Mouse (Mus musculus): ENCODE measurements around the gene Gm11541. TPM values are rescaled to one million over a fixed set of nuclear protein-coding genes. Genes with fewer than 3 reads are reported as not detected.
"Not testable (repeated sequence)": the region's sequence is repeated elsewhere in the genome, so short reads cannot be mapped to it uniquely, and the experiment has no call there.

The Gm11541 gene
- polyA plus RNA-seq, 1 experiment from 2014 or later: 0.12 TPM

DNA sequence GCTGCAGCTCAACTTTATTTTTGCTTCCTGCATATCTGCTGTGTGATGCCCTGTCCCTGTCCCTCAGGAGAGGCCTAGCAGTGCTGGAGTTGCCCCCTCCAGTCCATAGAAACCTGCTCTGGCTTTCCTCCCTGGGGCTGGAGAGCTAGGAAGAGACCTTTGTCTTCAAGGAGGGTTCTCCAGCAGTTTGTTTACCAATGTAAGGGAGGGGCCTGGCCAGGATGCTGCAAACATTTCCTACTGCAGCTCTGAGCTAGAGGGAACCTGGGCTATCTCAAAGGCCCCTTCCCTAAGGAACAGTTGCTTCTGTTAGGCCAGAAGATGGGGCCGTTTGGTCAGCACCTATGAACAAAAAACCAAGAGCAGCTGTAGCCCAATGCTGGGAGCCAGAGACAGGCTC, 43.0 kb downstream of the Gm11541 start:
- ATAC-seq (ENCODE audit: low FRiP score) (no peak), DNase-seq (ENCODE audit: low spot score) (no peak)
- Histone ChIP-seq H3K4me1 (replicated peaks; ENCODE audit: control insufficient read depth, insufficient read depth, low read length) (no peaks in the 10 kb centered on the region), H3K27me3 (ENCODE audit: control insufficient read depth, insufficient read depth, low read length) (no peaks in the 10 kb centered on the region), H3K27ac (ENCODE audit: low read depth, low read length) (no peak overlapping the region), H3K4me3 (ENCODE audit: low read depth, low read length) (no peak overlapping the region), H3K9me3 (ENCODE audit: control insufficient read depth, low read length) (no peaks in the 10 kb centered on the region), H3K36me3 (ENCODE audit: control insufficient read depth, insufficient read depth, low read length) (peaks cover 10% of the 10 kb centered on the region), H3K9ac (ENCODE audit: low read depth, low read length) (no peak overlapping the region), H3K4me2 (replicated peaks; ENCODE audit: low read depth, low read length) (no peak overlapping the region)
- WGBS: 52% methylated on average over 1 of the region's 1 CpGs

DNA sequence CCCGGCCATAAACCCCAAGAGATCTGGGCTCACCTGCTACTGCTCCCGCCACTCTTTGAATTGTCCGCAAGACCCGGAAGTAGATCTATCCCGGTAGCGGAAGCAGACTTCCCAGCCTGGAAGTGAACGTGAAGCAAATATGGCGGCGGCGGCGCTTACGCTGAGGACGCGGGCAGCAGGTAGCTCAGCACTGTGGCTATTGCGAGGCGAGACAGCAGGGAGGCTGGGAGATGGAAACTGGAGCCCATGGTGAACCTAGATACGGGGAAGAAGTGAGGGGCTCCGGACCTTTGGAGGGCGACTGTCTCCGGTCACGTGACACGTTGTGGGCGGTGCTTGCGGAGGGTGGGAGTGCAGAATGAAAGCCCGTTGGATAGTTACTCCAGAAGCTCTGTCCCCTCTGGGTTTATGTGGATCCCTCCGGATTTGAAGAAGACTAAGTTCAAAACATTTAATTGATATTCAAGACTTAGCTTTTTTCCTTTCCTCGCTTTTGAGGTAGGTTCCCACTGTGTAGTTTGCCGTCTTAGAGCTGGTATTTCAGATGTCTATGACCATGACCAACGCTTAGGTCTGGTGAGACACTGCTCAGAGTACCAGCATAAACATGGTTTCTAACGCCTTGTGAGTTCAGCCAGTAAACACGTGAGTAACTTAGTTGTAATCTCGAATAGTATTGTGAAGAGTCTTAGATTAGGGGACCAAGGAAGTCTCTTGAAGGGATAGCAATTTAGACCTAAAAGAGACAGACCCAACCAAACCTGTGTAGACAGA, 50.4 kb downstream of the Gm11541 start, which contains the start of the genes Mrpl27 and Eme1:
Gene Mrpl27 (plus strand): TSS at position 105 of the 774 bp plus-strand sequence.
Gene Eme1 (minus strand): TSS at position 302 of the 774 bp plus-strand sequence.
- Histone ChIP-seq H3K9ac (ENCODE audit: low read depth, low read length) (peak within 1 kb of the TSS; percentile 73), H3K27ac (ENCODE audit: low read depth, low read length) (peak within 1 kb of the TSS; percentile 89), H3K27me3 (ENCODE audit: control insufficient read depth, insufficient read depth, low read length) (no peaks in the 10 kb centered on the region), H3K36me3 (ENCODE audit: control insufficient read depth, insufficient read depth, low read length) (no peaks in the 10 kb centered on the region), H3K4me1 (replicated peaks; ENCODE audit: control insufficient read depth, insufficient read depth, low read length) (no peaks in the 10 kb centered on the region), H3K4me2 (replicated peaks; ENCODE audit: low read depth, low read length) (peak within 1 kb of the TSS; percentile 71), H3K9me3 (ENCODE audit: control insufficient read depth, low read length) (no peaks in the 10 kb centered on the region), H3K4me3 (ENCODE audit: low read depth, low read length) (peak within 1 kb of the TSS; percentile 63)
- under 1% methylated on average over 32 of the region's 32 CpGs for WGBS
- peak; percentile 88 for DNase-seq (ENCODE audit: low spot score)
- ATAC-seq (ENCODE audit: low FRiP score): peak; percentile 92

DNA sequence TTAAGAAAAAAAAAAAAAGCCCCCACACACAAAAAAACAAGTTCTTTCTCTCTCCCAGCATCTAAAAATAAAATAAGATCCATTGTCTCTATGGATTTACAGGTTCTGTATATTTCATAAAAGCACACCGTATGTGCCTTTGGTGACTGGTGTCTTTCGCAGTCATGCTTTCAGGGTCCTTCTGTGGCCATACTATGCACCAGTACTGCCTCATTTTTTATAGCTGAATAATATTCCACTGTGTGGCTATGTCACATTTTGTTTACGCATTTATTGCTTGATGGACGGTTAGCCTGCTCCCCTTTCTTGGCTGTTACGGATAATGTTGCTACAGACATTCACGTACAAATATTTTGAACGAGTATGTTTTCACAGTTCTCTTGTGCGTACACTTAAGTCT, 51.3 kb downstream of the Gm11541 start:
- H3K4me3 ChIP-seq (ENCODE audit: low read depth, low read length): peak overlapping the region; percentile 63
- H3K27ac ChIP-seq (ENCODE audit: low read depth, low read length): no peak overlapping the region
- H3K36me3 ChIP-seq (ENCODE audit: control insufficient read depth, insufficient read depth, low read length): no peaks in the 10 kb centered on the region
- H3K4me1 ChIP-seq (replicated peaks; ENCODE audit: control insufficient read depth, insufficient read depth, low read length): no peaks in the 10 kb centered on the region
- peak overlapping the region; percentile 48 for H3K4me2 ChIP-seq (replicated peaks; ENCODE audit: low read depth, low read length)
- DNase-seq (ENCODE audit: low spot score): no peak
- no peaks in the 10 kb centered on the region for H3K27me3 ChIP-seq (ENCODE audit: control insufficient read depth, insufficient read depth, low read length)
- 47% methylated on average over 8 of the region's 8 CpGs for WGBS
- peak overlapping the region; percentile 73; the same call in 1 of the 2 replicates for H3K9ac ChIP-seq (ENCODE audit: low read depth, low read length)
- ATAC-seq (ENCODE audit: low FRiP score): no peak
- no peaks in the 10 kb centered on the region for H3K9me3 ChIP-seq (ENCODE audit: control insufficient read depth, low read length)

DNA sequence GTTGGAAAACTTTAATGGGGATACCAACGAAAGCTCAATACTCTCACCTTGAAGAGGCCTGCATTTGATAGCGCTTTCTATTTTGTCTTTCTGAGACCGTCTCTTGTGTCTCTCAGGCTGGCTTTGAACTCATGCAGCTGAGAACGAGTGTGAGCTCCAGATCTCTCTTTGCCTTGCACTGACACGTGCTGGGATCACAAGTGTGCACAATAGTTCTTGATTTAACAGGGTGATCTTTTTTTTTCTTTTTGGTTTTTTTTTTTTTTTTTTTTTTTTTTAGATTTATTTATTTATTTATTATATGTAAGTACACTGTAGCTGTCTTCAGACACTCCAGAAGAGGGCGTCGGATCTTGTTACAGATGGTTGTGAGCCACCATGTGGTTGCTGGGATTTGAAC, 53.1 kb downstream of the Gm11541 start:
- not testable (repeated sequence) for H3K9ac ChIP-seq (ENCODE audit: low read depth, low read length); H3K4me3 ChIP-seq (ENCODE audit: low read depth, low read length); H3K9me3 ChIP-seq (ENCODE audit: control insufficient read depth, low read length); H3K36me3 ChIP-seq (ENCODE audit: control insufficient read depth, insufficient read depth, low read length); H3K27ac ChIP-seq (ENCODE audit: low read depth, low read length); H3K4me1 ChIP-seq (replicated peaks; ENCODE audit: control insufficient read depth, insufficient read depth, low read length); H3K27me3 ChIP-seq (ENCODE audit: control insufficient read depth, insufficient read depth, low read length); H3K4me2 ChIP-seq (replicated peaks; ENCODE audit: low read depth, low read length); DNase-seq (ENCODE audit: low spot score); ATAC-seq (ENCODE audit: low FRiP score)
- WGBS: 95% methylated on average over 5 of the region's 7 CpGs

DNA sequence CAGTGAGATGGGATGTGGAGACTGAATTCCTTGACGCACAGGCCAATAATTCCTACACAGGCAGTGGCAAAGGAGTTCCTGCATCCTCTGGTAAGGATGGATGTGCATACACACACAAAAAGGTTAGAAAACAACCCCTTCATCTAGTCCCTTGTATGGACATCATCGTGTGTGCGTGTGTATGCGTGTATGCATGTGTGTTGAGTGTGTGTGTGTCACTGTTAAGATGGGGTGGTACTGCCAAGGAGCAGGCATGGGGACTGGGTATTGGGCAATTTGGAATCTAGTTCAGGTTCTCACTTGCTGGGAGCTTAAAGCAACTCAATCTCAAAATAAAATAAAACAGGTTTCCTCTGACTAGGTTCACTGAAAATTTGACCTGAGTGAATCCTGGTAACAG, 57.8 kb downstream of the Gm11541 start:
- DNase-seq (ENCODE audit: low spot score) (no peak), ATAC-seq (ENCODE audit: low FRiP score) (no peak)
- Histone ChIP-seq H3K27me3 (ENCODE audit: control insufficient read depth, insufficient read depth, low read length) (no peaks in the 10 kb centered on the region), H3K9me3 (ENCODE audit: control insufficient read depth, low read length) (no peaks in the 10 kb centered on the region), H3K36me3 (ENCODE audit: control insufficient read depth, insufficient read depth, low read length) (peaks cover 16% of the 10 kb centered on the region; the same call in 1 of the 2 replicates), H3K27ac (ENCODE audit: low read depth, low read length) (no peak overlapping the region), H3K4me3 (ENCODE audit: low read depth, low read length) (no peak overlapping the region), H3K4me2 (replicated peaks; ENCODE audit: low read depth, low read length) (no peak overlapping the region), H3K4me1 (replicated peaks; ENCODE audit: control insufficient read depth, insufficient read depth, low read length) (no peaks in the 10 kb centered on the region), H3K9ac (ENCODE audit: low read depth, low read length) (no peak overlapping the region)
- WGBS: 99% methylated on average over 4 of the region's 4 CpGs

Other genes with a start within 250 kb of the Gm11541 start
- 10.9 and 19.3 TPM in 2 replicates for gene Cacna1g, start 230.3 kb downstream of the Gm11541 start, polyA plus RNA-seq (2014; fragmentation: Nextera tagmentation; extraction: Ambion mirVana)
- gene Spata20, start 218.3 kb downstream of the Gm11541 start, polyA plus RNA-seq (2014; fragmentation: Nextera tagmentation; extraction: Ambion mirVana): not detected in 2 replicates
- gene Epn3, start 204.5 kb downstream of the Gm11541 start, polyA plus RNA-seq (2014; fragmentation: Nextera tagmentation; extraction: Ambion mirVana): 0.80 and 1.3 TPM in 2 replicates
- 2.1 and 3.3 TPM in 2 replicates for gene Mycbpap, start 182.8 kb downstream of the Gm11541 start, polyA plus RNA-seq (2014; fragmentation: Nextera tagmentation; extraction: Ambion mirVana)
- gene Rsad1, start 155.2 kb downstream of the Gm11541 start, polyA plus RNA-seq (2014; fragmentation: Nextera tagmentation; extraction: Ambion mirVana): 3.4 TPM in 2 replicates
- gene Chad, start 139.5 kb downstream of the Gm11541 start, polyA plus RNA-seq (2014; fragmentation: Nextera tagmentation; extraction: Ambion mirVana): 0.49 and 0.52 TPM in 2 replicates
- gene Acsf2, start 102.6 kb downstream of the Gm11541 start, polyA plus RNA-seq (2014; fragmentation: Nextera tagmentation; extraction: Ambion mirVana): 4.9 and 5.2 TPM in 2 replicates
- 169 and 183 TPM in 2 replicates for gene Lrrc59, start 74.7 kb downstream of the Gm11541 start, polyA plus RNA-seq (2014; fragmentation: Nextera tagmentation; extraction: Ambion mirVana)
- gene Mrpl27, start 50.7 kb downstream of the Gm11541 start, polyA plus RNA-seq (2014; fragmentation: Nextera tagmentation; extraction: Ambion mirVana): 130 and 139 TPM in 2 replicates
- 33.9 and 37.4 TPM in 2 replicates for gene Eme1, start 50.5 kb downstream of the Gm11541 start, polyA plus RNA-seq (2014; fragmentation: Nextera tagmentation; extraction: Ambion mirVana)
- gene Xylt2, start 27.0 kb downstream of the Gm11541 start, polyA plus RNA-seq (2014; fragmentation: Nextera tagmentation; extraction: Ambion mirVana): 8.9 and 9.6 TPM in 2 replicates
- 0.17 and 0.19 TPM in 2 replicates for gene Cdc34b, start 37.3 kb upstream of the Gm11541 start, polyA plus RNA-seq (2014; fragmentation: Nextera tagmentation; extraction: Ambion mirVana)
- not detected in 2 replicates for gene Tmem92, start 78.2 kb upstream of the Gm11541 start, polyA plus RNA-seq (2014; fragmentation: Nextera tagmentation; extraction: Ambion mirVana)
- gene Col1a1, start 231.7 kb upstream of the Gm11541 start, polyA plus RNA-seq (2014; fragmentation: Nextera tagmentation; extraction: Ambion mirVana): 122 and 135 TPM in 2 replicates

All from hindbrain, embryonic 11.5 days (tissue).